Mouse (Mus musculus) kidney, embryonic 16.5 days (tissue): ENCODE data around the gene Wdr26. TPM values are rescaled to one million over a fixed set of nuclear protein-coding genes. Genes with fewer than 3 reads are reported as not detected.

Experiments used
- ATAC-seq: fragments of 200-750 bp; cut with Nextera tagmentation; 2 replicates; pipeline ENCODE4 v1.8.0; 2017; ENCODE audit warnings: moderate TSS enrichment; ENCODE audit not compliant: low FRiP score, low TSS enrichment
- H3K27ac ChIP-seq: fragments of 300-500 bp; sonication (generic); 2 replicates; pipeline ENCODE4 v1.5.1; 2014; ENCODE audit warnings: low read length
- H3K27me3 ChIP-seq: fragments of 300-500 bp; sonication (generic); 2 replicates; pipeline ENCODE4 v1.6.1; 2014; ENCODE audit warnings: low read length, control low read depth, mixed read lengths; ENCODE audit not compliant: insufficient read depth
- H3K36me3 ChIP-seq: fragments of 300-500 bp; sonication (generic); 2 replicates; pipeline ENCODE4 v1.6.1; 2014; ENCODE audit warnings: low read length, control low read depth, mixed read lengths; ENCODE audit not compliant: insufficient read depth
- H3K4me1 ChIP-seq: fragments of 300-500 bp; sonication (generic); 2 replicates; pipeline ENCODE4 v1.6.1; 2014; ENCODE audit warnings: low read length, control low read depth, mixed read lengths; ENCODE audit not compliant: insufficient read depth
- H3K4me2 ChIP-seq: fragments of 300-500 bp; sonication (generic); replicated peaks from 2 replicates; pipeline ENCODE4 v1.6.1; 2014; ENCODE audit warnings: low read depth, low read length
- H3K4me3 ChIP-seq: fragments of 300-500 bp; sonication (generic); 2 replicates; pipeline ENCODE4 v1.5.1; 2014; ENCODE audit warnings: mild to moderate bottlenecking, low read length
- H3K9ac ChIP-seq: fragments of 300-500 bp; sonication (generic); replicated peaks from 2 replicates; pipeline ENCODE4 v1.6.1; 2014; ENCODE audit warnings: low read length
- H3K9me3 ChIP-seq: fragments of 300-500 bp; sonication (generic); 2 replicates; pipeline ENCODE4 v1.6.1; 2016; ENCODE audit warnings: low read length, control low read depth
- WGBS: fragments of 180-500 bp; shearing (Covaris S2); extraction: QIAGEN DNeasy Blood & Tissue Kit; methylation state at CpG from one replicate; pipeline ENCODE4 v1.1.7; 2014; 5-methylcytosine and 5-hydroxymethylcytosine counted together
- polyA plus RNA-seq: library from polyadenylated mRNA; unstranded; fragments of >200 nt; fragmentation: Nextera tagmentation; extraction: Ambion mirVana; gene quantifications from 2 replicates; pipeline ENCODE4 v1.2.1, GENCODE M21; 2015

Gene Wdr26
- polyA plus RNA-seq, 1 experiment from 2014 or later, result 23.1 TPM

DNA sequence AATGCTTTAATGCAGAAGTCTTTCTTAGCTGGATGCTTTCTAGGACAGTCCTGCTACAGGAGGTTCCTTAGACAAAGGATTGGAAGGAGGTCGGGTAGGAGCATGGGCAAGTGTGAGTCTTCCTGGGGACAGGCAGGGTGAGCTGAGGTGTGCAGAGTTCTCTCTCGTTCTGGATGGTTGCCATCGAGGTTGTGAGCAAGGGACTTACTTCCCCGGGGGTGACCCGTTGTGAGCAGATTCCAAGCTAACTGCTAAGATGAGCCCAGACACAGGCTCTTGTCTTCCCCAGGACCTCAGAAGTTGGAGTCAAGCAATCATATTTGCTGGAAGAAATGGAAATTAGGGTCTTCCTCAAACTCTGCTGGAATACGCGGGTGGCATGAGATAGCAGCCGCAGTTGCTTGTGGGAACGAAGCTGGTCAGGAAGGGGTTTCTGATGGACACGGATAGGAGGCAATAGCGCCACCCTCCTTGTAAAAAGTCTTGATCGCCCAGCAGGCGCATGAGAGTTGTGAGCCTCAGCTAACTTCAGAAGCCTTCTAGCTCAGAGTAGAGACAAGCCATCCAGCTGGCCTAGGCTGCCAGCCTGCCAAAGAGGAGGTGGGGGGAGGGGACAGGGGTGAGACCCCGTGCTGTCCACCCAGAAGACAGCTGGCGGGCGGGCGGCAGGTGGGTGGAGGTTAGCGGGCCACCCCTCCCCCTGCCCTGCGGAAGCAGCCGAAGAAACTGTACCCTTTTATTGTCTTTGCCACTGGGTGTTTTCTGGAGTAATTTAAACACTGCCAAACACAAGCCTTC lies 44.3 kb upstream of the Wdr26 start:
- peak overlapping the region; percentile 88 for H3K4me2 ChIP-seq
- peak overlapping the region; percentile 88 for H3K27ac ChIP-seq
- no peaks in the 10 kb centered on the region for H3K9me3 ChIP-seq
- ATAC-seq, result peak; percentile 78
- no peaks in the 10 kb centered on the region for H3K27me3 ChIP-seq
- peaks cover 27% of the 10 kb centered on the region for H3K4me1 ChIP-seq
- H3K9ac ChIP-seq, result peak overlapping the region; percentile 63
- WGBS, result under 1% methylated on average over 20 of the region's 20 CpGs
- H3K36me3 ChIP-seq, result no peaks in the 10 kb centered on the region
- H3K4me3 ChIP-seq, result peak overlapping the region; percentile 49

DNA sequence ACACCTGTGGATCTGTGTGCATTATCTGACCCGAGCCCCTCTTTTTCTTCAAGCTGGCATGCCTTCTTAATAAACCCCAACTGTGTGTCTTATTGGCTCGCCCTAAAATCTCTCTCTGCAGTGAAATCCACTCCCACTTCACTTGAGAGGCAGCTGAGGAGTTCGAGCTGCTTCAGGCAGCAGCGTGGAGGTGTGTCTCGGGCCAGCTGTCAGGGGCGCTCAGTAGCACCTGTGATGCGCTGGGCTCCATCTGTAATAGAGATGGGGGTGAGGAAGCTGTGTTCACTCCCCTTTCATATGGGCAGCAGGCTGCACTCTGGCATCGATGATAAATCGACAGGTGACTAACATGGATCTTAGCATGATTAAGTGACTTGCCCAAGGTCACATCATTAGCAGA lies 43.6 kb upstream of the Wdr26 start:
- no peak overlapping the region for H3K4me3 ChIP-seq
- no peak for ATAC-seq
- H3K9ac ChIP-seq, result no peak overlapping the region
- peak overlapping the region; percentile 88 for H3K4me2 ChIP-seq
- no peak overlapping the region for H3K27ac ChIP-seq
- peaks cover 27% of the 10 kb centered on the region for H3K4me1 ChIP-seq
- H3K36me3 ChIP-seq, result no peaks in the 10 kb centered on the region
- no peaks in the 10 kb centered on the region for H3K27me3 ChIP-seq
- WGBS, result 38% methylated on average over 9 of the region's 9 CpGs
- no peaks in the 10 kb centered on the region for H3K9me3 ChIP-seq

DNA sequence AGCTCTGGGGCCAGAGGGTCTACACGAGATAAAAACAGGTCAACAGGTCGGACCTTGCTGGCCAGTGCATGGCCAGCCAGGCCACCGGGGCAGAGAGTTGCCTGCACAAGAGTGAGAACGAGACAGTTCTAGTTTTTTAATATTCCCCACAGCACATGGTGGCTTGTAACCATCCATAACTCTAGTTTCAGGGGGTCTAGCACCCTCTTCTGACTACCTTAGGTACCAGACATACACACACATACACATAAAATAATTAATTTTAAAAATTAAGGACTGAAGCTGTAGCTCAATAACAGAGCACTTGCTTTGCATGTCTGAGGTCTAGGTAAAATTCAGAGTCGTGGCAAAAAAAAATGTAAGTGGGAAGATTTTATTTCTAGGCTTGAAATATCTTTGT lies 39.8 kb upstream of the Wdr26 start:
- Histone ChIP-seq H3K9ac (no peak overlapping the region), H3K27ac (no peak overlapping the region), H3K36me3 (no peaks in the 10 kb centered on the region), H3K4me1 (peaks cover 12% of the 10 kb centered on the region), H3K27me3 (no peaks in the 10 kb centered on the region), H3K4me2 (no peak overlapping the region), H3K9me3 (peaks cover 4% of the 10 kb centered on the region; the same call in 1 of the 2 replicates), H3K4me3 (no peak overlapping the region)
- 84% methylated on average over 5 of the region's 5 CpGs for WGBS
- no peak for ATAC-seq

DNA sequence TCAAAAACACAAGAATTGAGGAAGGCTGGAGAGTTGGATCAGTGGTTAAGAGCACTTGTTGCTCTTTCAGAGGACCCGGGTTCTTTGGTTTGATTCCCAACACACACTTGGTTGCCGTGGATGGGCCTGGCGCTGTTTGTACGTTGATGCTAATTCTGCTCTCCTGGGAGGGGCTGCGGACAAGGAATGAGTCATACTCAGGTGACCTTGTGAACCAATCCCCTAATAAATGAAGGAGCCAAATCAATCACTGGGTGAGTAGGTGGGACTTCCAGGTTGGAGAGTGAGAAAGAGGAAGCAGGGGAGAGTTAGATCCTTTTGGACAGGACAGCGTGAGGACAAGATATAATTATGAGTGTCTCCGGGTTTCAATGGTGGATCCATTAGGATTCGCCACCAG lies 39.2 kb upstream of the Wdr26 start:
- Histone ChIP-seq H3K36me3 (no peaks in the 10 kb centered on the region), H3K9ac (no peak overlapping the region), H3K4me1 (peaks cover 10% of the 10 kb centered on the region; the same call in 1 of the 2 replicates), H3K4me2 (no peak overlapping the region), H3K27me3 (no peaks in the 10 kb centered on the region), H3K9me3 (peaks cover 4% of the 10 kb centered on the region; the same call in 1 of the 2 replicates), H3K4me3 (no peak overlapping the region), H3K27ac (no peak overlapping the region)
- WGBS, result 93% methylated on average over 8 of the region's 8 CpGs
- no peak for ATAC-seq

DNA sequence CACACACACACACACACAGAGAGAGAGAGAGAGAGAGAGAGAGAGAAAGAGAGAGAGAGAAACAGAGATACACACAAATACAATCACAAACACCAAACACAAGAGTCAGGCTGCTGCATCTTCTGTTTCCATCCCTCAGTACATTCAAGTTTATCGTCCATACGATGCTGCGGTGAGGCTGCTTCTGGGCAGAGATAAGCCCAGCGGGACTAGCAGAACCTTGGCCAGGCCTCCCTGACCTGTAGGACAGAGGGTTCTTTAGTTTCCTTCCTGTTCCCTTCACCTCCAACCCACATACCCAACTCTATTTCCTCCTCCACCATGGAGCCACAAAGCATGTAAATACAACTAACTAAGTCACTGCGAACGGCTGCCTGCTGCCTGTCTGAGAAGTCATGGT lies 37.7 kb upstream of the Wdr26 start:
- peaks cover 4% of the 10 kb centered on the region; the same call in 1 of the 2 replicates for H3K9me3 ChIP-seq
- no peaks in the 10 kb centered on the region for H3K27me3 ChIP-seq
- H3K27ac ChIP-seq, result no peak overlapping the region
- H3K4me1 ChIP-seq, result 0 out of 2 replicates have a peak, but pooled peaks cover 4% of the 10 kb centered on the region
- 91% methylated on average over 6 of the region's 6 CpGs for WGBS
- no peak overlapping the region for H3K4me2 ChIP-seq
- H3K9ac ChIP-seq, result no peak overlapping the region
- H3K4me3 ChIP-seq, result no peak overlapping the region
- ATAC-seq, result no peak
- H3K36me3 ChIP-seq, result no peaks in the 10 kb centered on the region

DNA sequence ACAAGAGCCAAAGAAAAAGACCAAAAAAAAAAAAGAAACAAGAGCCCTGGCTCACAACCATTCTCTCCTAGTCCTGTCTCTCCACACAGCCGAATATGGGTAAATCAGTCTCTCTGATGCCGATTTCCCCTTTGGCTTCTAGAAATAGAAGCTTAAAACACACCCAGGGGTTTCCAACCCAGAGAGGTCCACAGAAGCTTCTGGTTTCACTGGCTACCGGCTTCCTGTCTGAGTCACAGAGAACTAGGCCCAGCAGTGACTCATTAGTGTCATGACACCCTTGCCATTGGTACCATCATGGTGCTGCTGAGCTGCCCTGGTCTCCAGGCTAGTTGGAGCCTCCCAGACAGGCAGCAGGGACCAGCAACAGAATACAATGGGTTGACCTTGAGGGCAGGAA lies 35.4 kb upstream of the Wdr26 start:
- Histone ChIP-seq H3K9ac (no peak overlapping the region), H3K4me1 (0 out of 2 replicates have a peak, but pooled peaks cover 4% of the 10 kb centered on the region), H3K36me3 (no peaks in the 10 kb centered on the region), H3K4me3 (no peak overlapping the region), H3K27me3 (no peaks in the 10 kb centered on the region), H3K27ac (no peak overlapping the region), H3K9me3 (peaks cover 4% of the 10 kb centered on the region; the same call in 1 of the 2 replicates), H3K4me2 (no peak overlapping the region)
- no peak for ATAC-seq
- 71% methylated on average over 3 of the region's 3 CpGs for WGBS

DNA sequence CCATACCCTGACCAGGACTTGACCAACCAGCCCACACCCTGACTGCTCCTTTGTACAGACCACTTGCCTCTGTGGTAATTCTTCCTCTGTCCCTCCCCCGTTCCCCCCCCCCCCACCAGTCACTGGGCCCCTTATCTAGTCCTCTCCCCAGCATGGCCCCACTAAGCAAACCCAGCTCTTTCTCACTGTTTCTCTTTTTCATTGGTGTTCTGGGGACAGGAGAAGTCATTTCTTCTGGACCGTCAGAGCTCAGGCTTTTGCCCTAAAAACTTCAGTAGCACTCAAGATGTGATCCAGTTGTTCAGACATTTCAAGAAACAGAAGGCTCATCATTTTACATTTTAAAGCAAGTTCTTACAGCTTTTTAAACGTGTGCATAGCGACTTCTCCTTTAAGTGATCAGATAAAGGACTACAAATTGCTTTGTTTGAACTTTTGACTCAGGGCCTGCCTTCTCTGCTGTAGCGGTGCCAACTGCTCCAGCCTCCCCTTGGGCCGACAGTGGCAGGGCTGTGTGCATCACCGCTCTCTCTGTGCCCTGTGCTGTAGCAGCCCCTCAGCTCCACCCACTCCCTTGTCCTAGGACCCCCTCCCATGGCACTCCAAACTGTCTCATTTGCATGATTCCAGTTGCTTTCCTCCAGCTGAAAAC lies 34.8 kb upstream of the Wdr26 start:
- no peaks in the 10 kb centered on the region for H3K36me3 ChIP-seq
- 0 out of 2 replicates have a peak, but pooled peaks cover 4% of the 10 kb centered on the region for H3K4me1 ChIP-seq
- peak overlapping the region; percentile 18; the same call in 1 of the 2 replicates for H3K27ac ChIP-seq
- peak; percentile 46; the same call in 1 of the 2 replicates for ATAC-seq
- no peak overlapping the region for H3K9ac ChIP-seq
- no peak overlapping the region for H3K4me3 ChIP-seq
- 39% methylated on average over 7 of the region's 7 CpGs for WGBS
- H3K27me3 ChIP-seq, result no peaks in the 10 kb centered on the region
- no peak overlapping the region for H3K4me2 ChIP-seq
- peaks cover 4% of the 10 kb centered on the region; the same call in 1 of the 2 replicates for H3K9me3 ChIP-seq

DNA sequence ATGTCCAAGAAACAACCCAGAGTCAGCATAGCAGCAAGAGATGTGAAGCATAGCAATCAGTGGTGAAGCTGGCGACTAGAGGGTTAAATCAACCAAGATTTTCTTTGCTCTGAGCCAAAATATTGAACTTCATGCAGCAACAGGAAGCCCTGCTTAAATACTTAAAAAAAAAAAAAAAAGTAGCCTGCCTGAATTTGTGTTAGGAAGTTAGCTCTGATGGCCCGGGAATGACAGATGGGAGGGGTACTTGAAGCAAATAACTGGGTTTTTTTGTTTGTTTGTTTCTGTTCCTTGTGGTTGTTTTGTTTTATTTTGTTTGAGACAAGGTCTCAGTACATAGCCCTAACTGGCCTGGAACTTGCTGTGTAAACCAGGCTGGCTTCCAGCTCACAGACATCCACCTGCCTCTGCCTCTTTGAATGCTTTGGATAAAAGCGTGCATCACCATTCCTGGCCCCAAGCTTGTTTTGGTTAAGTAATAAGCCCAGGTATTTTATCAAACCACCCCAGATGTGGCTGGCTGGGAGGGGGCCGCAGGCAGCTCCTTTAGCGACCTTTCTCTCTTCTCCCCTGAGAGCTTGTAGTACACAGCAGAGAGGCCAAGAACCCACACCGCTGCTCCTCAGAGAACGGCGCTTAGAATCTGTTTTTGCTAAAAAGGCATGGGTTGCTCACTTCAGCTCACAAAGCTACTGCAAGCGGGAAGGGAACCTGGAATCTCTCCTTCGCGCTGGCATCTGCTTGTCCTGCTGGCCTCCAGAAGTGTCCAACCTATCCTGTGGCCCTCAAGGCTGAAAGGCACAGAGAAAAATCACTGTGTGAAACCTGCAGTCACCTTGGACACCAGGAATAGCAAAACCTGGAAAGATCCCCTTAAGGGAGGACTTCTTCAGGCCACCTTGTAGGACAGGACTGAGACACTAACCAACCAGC lies 34.0 kb upstream of the Wdr26 start:
- H3K27ac ChIP-seq, result peak overlapping the region; percentile 18; the same call in 1 of the 2 replicates
- H3K27me3 ChIP-seq, result no peaks in the 10 kb centered on the region
- 79% methylated on average over 11 of the region's 11 CpGs for WGBS
- ATAC-seq, result no peak; the same call in 1 of the 2 replicates
- no peak overlapping the region for H3K4me2 ChIP-seq
- H3K4me3 ChIP-seq, result no peak overlapping the region
- no peak overlapping the region for H3K9ac ChIP-seq
- H3K36me3 ChIP-seq, result no peaks in the 10 kb centered on the region
- H3K4me1 ChIP-seq, result 0 out of 2 replicates have a peak, but pooled peaks cover 4% of the 10 kb centered on the region
- H3K9me3 ChIP-seq, result peaks cover 4% of the 10 kb centered on the region; the same call in 1 of the 2 replicates

DNA sequence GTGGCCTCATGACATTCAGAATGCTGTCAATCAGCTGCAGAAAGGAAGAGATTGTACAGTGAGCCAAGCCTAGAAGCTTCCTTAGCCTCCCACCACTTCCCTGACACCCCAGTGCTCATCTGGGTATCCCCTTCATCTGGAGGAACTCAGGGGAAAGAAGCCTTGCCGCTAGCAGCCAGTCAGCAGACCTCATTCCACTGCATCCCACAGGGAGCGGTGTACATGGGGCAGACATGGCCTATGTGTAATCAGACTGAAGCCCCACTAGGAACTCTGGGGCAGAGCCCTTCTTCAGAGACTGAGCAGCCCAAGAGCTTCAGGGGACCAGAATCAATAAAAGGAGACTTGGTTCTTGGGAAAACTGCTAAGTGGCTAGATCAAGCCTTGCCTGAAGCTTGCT lies 33.3 kb upstream of the Wdr26 start:
- H3K27me3 ChIP-seq, result no peaks in the 10 kb centered on the region
- H3K4me3 ChIP-seq, result no peak overlapping the region
- H3K36me3 ChIP-seq, result no peaks in the 10 kb centered on the region
- 89% methylated on average over 2 of the region's 2 CpGs for WGBS
- H3K9ac ChIP-seq, result no peak overlapping the region
- ATAC-seq, result no peak
- H3K4me1 ChIP-seq, result 0 out of 2 replicates have a peak, but pooled peaks cover 4% of the 10 kb centered on the region
- H3K9me3 ChIP-seq, result peaks cover under 1% of the 10 kb centered on the region; the same call in 1 of the 2 replicates
- no peak overlapping the region for H3K4me2 ChIP-seq
- no peak overlapping the region for H3K27ac ChIP-seq
